Mouse (Mus musculus) liver, embryonic 14.5 days (tissue): ENCODE data around the gene Olfr1032.
"Not testable (repeated sequence)": the region's sequence is repeated elsewhere in the genome, so short reads cannot be mapped to it uniquely, and the experiment has no call there.

Source experiments
- CTCF ChIP-seq: IDR thresholded peaks from 2 replicates; pipeline ENCODE4 v1.5.1; 2016; ENCODE audit warnings: antibody characterized with exemption, low read depth, control low read depth
- EP300 ChIP-seq: IDR thresholded peaks from 2 replicates; pipeline ENCODE4 v1.6.1; 2016; ENCODE audit warnings: antibody characterized with exemption, low read depth

GRCm38 (mm10) chr2:86020406-86020805 lies 15.1 kb downstream of the Olfr1032 start, which contains the start of gene Olfr1033:
- not testable (repeated sequence) for TF ChIP-seq CTCF, EP300
